16 mouse cellular contexts compared by ENCODE assay signal in the genomic region with DNA sequence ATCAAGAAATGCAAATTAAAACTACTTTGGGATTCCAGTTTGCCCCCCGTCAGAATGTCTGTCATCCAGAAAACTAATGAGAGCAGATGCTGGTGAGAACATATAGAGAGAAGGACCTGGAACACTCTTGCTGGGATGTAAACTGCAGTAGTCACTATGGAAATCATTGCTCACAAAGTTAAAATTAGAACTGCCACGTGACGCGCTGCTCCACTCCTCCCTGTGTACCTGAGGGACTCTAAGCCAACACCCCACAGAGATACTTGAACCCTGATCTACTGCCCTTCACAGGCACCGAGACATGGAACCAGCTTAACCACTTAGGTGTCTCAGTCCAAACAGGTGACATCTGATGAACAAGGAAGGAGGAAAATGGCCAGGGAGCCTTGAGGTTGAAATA.
"Had no signal": no experiment of that assay in that cellular context is flagged by ENCODE, and none has a peak within 500 bp of the region (broad histone marks: within the 10 kb centered on the region; RNA-seq: fewer than 3 reads in every experiment).

No protein-coding gene starts in this region.

- DNase-seq: liver, postnatal 0 days; lung, adult 2 months; lung, postnatal 10 days; lung, postnatal 36 days; right cerebral cortex, postnatal 14 days; thymus, adult 18-20 months; thymus, postnatal 14 days; thymus, postnatal 36 days had no signal

- H3K4me3 ChIP-seq: lung, embryonic 15.5 days; megakaryocyte, embryonic 14.5 days; midbrain, embryonic 13.5 days; midbrain, embryonic 15.5 days; neural tube, embryonic 12.5 days; stomach, embryonic 15.5 days had no signal

- H3K9me3 ChIP-seq: lung, embryonic 15.5 days; midbrain, embryonic 13.5 days; midbrain, embryonic 15.5 days; neural tube, embryonic 12.5 days; stomach, embryonic 15.5 days had no signal

- H3K27me3 ChIP-seq: lung, embryonic 15.5 days; megakaryocyte, embryonic 14.5 days; midbrain, embryonic 13.5 days; neural tube, embryonic 12.5 days; stomach, embryonic 15.5 days had no signal

- H3K36me3 ChIP-seq: lung, embryonic 15.5 days; midbrain, embryonic 13.5 days; midbrain, embryonic 15.5 days; neural tube, embryonic 12.5 days; stomach, embryonic 15.5 days had no signal

- H3K9ac ChIP-seq: liver, postnatal 0 days; lung, embryonic 15.5 days; midbrain, embryonic 13.5 days; midbrain, embryonic 15.5 days; neural tube, embryonic 12.5 days; stomach, embryonic 15.5 days had no signal

- H3K27ac ChIP-seq: lung, embryonic 15.5 days; macrophage; midbrain, embryonic 15.5 days; neural tube, embryonic 12.5 days; stomach, embryonic 15.5 days had no signal

- H3K4me1 ChIP-seq: lung, embryonic 15.5 days; megakaryocyte, embryonic 14.5 days; stomach, embryonic 15.5 days had no signal

- H3K4me2 ChIP-seq: lung, embryonic 15.5 days; midbrain, embryonic 11.5 days; midbrain, embryonic 13.5 days; midbrain, embryonic 15.5 days; neural tube, embryonic 12.5 days; stomach, embryonic 15.5 days had no signal
